Mouse (Mus musculus): ENCODE data around the gene Ddx55.
"Not testable (repeated sequence)": the region's sequence is repeated elsewhere in the genome, so short reads cannot be mapped to it uniquely, and the experiment has no call there.

The Ddx55 gene

DNA sequence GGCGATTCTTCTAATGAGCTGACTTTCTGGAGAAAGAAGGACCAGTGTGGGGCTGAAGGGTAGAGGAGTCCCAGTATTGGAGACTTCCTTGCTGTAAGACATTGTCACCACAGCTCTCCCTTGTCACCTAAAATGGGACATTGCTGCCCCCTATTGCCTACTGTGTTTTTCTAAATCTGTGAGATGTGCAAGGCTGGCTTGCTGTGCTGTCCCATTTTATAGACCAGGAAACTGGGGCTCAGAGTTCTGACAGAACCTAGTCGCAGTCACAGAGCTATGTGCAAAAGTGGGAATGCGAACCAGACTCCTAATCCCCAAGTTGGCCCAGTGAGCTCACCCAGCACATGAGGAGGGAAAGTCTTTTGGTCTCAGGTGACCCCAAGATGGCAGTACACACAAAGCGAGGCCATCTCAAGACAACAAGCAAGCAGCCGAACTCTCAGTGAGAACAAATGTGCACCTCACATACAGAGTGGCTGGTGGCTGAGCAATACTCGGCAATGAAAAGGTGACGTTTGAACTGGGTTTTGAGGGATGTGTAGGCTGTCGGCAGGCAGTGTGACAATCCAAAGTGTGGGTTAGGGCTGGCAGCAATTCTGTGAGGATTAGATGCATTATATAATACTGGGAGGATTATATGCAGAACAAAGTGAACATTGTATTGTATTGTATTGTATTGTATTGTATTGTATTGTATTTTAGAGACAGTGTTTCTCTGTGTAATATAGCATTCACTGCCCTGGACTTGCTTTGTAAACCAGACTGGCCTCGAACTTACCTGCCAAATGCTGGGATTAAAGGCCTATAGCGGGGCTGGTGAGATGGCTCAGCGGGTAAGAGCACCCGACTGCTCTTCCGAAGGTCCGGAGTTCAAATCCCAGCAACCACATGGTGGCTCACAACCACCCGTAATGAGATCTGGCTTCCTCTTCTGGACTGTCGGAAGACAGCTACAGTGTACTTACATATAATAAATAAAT is 13.6 kb upstream of the Ddx55 start:
- DNase-seq (ENCODE audit: inconsistent ontology term) = peak; percentile 65

DNA sequence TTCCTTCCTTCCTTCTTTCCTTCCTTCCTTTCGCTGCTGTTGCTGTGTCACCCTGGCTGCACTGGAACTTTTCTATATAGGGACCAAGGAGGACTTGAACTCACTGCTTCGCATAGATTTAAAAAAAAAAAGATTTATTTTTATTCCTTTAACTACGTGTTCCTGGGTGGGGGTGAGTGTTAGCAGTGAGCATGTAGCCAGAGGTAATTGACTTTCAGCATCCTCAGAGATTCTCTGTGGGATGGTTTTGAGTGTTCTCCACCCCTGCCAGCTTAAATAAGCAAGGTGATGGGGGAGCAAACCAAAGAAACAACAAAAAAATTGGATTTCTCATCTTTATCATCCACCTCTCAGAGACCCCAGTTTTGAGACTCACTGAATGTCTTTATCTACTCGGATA is 12.8 kb upstream of the Ddx55 start:
- no peak for DNase-seq (ENCODE audit: inconsistent ontology term)

DNA sequence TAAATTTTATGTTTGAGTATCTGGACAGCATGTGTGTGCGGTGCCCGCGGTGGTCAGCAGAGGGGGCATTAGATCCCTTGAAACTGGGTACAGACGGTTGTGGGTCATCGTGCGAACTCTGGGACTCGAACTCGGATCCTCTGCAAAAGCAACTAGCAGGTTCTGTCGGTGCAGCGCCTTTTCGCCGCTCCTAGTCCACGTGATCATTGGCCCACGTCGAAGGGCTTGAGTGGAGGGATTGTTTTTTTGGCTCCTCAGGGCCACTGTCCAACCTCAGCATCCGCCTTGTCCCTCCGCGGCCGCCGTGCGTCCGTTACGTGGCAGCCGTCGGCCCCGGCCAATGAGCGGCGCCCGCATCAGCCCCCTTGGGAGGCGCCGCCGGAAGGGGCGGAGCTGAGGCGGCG is 12.3 kb upstream of the Ddx55 start, which contains the start of gene Tmed2:
Tmed2 (plus strand) TSS at position 313 of the 404 bp plus-strand sequence.
- peak; percentile 98 for DNase-seq (ENCODE audit: inconsistent ontology term)

DNA sequence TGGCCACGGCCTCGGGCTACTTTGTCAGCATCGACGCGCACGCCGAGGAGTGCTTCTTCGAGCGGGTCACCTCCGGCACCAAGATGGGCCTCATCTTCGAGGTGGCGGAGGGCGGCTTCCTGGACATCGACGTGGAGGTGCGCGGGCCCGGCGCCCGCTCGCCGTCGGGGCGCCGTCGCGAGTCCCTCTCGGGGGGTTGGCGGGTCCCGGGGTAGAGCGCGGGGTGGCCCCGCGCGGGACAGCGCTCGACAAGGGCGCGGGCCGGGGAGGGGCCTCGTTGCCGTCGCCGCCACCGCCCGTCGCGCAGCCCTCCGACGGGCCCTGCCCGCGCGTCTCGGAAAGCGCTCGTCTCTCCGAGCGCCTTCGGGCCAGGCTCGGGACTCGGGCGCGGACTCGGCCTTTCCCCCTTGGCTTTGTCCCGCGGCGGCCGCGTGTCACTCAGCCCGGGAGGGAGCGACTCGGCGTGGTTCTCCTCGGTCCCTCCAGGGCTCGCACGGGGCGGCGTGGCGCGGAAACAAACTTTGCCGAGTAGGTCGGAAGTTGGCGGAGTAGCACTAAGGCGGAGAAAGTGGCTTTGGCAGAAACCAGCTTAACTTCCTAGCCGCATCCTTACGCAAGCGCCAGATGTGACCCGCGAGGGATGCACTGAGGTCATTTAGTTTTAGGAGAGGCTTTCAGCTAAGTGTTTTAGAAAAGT is 11.6 kb upstream of the Ddx55 start:
- peak; percentile 79 for DNase-seq (ENCODE audit: inconsistent ontology term)

DNA sequence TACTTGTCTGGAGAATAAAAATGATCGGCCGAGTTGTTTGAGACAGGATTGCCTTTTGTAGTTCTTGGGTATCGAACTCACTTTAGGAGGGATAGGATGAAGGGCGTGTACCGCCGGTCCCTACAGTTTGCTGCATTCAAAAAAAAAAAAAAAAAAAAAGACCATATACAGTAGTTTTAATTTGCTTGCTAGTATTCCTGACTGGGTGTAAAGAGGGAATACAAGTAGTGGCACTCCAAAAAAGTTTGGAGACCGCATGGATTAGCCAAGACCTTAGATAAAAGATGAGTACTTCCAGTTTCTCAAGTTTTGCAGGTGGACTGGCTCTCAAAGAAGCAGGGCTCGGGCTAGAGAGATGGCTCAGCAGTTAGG is 11.1 kb upstream of the Ddx55 start:
- DNase-seq (ENCODE audit: inconsistent ontology term) = no peak

DNA sequence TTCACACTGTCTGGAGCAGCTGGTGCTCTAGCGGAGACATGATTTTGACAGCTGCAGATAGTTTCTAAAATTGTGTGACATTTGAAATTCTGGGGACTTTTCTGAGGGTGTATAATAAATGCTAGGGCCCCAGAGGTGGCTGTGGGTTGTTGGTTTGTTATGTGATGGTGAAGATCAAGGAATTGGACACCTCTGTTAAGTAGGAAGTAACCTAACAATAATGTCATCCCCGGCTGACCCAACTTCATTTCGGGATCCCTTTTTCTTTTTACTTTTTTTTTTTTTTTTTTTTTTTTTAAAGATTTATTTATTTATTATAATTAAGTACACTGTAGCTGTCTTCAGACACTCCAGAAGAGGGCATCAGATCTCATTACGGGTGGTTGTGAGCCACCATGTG is 1.9 kb upstream of the Ddx55 start:
- DNase-seq (ENCODE audit: inconsistent ontology term) = not testable (repeated sequence)

DNA sequence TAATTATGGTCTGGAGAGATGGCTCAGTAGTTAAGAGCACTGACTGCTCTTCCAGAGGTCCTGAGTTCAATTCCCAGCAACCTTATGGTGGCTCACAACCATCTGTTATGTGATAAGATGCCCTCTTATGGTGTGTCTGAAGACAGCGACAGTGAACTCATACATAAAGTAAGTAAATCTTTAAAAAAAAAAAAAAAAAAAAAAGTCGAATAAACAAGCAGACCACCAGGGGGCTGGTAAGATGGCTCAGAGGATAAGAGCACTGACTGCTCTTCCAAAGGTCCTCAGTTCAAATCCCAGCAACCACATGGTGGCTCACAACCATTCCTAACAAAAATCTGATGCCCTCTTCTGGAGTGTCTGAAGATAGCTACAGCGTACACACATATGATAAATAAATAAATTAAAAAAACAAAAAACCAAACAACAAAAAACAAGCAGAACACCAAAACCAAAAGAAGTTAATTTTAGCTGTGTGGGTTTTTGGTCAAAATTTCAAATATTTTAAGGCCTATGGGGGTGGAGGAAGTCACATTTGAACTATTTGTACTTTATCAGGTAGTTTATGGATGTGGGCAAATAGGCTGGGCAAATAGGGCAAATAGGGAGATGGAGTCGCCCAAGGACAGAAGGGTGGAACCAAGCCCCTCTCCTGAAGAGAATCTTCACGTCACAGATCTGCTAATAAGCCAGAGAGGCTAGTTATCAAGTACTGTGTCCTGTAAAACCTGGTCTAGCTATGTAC is 1.1 kb upstream of the Ddx55 start:
- not testable (repeated sequence) for DNase-seq (ENCODE audit: inconsistent ontology term)

DNA sequence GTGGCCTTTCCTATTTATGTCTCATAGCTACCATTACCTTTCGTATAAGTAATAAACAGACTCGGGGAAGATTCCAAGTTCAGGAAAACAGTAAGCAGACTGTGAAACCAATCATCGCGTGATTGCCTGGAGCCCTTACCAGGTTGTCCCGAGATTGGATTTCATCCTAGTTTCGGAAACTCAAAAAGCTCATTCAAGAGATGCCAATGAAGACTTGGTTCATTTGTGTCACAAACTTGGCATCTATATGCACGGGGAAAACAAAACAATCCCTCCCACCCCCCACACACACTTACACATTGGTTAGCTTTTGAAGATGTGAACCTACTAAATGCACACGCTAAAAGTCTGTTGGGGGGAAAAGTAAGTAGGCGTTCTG is 581 bp upstream of the Ddx55 start:
- DNase-seq (ENCODE audit: inconsistent ontology term) = peak; percentile 42

DNA sequence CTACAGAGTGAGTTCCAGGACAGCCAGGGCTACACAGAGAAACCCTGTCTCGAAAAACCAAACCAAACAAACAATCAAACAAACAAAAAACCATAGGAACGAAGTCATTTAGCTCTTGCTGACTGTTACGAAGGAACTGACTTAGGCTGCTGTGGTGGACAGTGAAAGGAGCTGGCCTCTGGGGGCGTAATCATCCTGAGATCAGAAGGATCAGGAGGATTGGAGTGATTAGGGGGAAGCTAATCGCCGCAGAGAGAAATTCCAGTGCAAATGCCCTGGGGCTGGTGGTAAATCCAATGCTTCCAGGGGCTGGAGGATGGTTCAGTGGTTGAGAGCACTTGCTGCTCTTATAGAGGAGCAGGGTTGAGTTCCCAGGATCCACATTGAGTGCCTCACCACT is 943 bp downstream of the Ddx55 start:
- no peak for DNase-seq (ENCODE audit: inconsistent ontology term)

DNA sequence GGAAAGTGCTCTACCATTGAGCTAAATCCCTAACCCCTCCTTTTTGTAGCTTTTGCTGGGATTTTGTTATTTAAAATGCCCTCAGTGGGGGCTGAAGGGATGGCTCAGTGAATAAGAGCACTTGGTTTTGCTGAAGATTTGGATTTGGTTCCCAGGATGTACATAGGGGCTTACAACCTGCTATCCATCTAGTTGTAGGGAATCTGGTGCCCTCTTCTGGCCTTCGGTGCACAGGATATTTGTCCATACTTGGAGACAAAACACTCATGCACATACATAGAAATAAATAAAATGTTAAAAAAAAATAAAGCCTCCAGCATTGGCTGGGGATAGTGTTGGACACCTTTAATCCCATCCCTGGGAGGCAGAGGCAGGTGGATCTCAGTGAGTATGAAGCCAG is 2.5 kb downstream of the Ddx55 start:
- DNase-seq (ENCODE audit: inconsistent ontology term) = no peak

DNA sequence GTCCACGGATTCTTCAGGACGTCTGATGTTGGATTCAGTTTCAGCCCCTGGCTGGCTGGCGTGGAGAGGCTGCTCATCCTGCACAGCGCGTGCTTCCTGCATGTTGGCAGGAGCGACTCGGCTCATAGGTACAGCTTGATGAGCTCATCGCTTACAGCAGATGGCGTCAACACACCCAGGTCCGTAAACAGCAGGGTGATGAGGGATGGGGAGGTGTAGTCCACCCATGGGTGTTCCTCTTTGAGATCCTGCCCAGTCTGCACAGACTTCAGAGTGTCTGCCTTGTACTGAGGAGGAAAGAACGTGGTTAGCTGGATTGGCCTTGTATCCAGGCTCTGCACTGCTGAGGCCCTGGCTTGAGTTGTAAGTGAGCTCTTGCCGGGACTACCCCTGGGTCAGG is 18.4 kb downstream of the Ddx55 start:
- DNase-seq (ENCODE audit: inconsistent ontology term) = no peak

DNA sequence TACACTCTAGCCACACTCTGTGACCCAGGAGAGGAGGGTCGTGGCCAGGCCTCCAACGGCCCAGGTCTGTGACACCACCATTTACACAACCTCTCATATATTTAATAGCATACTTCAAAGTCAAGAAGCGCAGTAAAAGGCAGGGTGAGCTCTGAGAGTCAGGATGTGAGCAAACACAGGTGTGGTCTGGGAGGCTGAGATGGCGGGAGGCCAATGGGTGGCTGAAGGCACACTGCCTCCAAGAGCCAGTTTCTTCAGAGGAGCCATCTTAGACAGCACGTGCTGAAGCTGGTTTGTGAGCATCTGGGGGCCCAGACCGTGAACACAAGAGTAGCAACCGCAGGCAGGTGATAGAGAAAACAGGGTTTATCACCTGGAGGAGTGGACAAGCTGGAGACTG is 22.8 kb downstream of the Ddx55 start:
- no peak for DNase-seq (ENCODE audit: inconsistent ontology term)

DNA sequence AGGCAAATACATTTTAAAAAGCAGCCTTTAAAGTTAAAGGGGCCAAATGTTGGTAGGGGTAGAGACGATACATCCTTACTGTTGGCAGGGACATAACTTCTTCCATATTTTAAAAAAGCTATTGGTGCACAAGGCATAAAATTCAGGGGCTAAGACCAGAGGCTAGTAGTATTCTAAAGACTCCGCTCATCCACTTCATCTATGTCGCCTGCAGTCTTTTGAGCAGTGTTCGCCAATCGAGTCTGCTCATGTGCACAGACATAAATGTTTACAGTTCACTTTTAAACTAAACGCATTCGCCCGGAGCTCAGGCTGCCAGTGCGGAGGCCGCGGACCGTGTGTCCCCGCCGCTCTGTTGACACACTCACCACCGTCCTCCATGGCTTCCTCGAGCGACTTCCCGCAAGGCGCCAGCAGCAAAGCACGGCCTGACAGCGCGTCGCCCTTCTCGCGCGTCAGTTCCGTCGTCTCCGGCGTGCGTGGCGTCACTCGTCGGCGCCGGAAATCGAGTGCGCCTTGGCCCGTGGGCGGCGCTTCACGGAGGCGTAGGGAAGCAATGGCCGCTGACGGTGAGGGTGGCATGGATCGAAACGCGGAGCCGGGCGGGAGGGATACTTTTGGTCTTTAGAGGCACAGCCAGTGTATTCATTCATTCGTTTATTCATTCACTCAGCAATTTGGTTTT is 26.1 kb downstream of the Ddx55 start, which contains the start of the genes Eif2b1 and Gtf2h3:
Eif2b1 (minus strand) TSS at position 499 of the 685 bp plus-strand sequence.
Gtf2h3 (plus strand) TSS at position 508 of the 685 bp plus-strand sequence.
- DNase-seq (ENCODE audit: inconsistent ontology term) = peak; percentile 90

DNA sequence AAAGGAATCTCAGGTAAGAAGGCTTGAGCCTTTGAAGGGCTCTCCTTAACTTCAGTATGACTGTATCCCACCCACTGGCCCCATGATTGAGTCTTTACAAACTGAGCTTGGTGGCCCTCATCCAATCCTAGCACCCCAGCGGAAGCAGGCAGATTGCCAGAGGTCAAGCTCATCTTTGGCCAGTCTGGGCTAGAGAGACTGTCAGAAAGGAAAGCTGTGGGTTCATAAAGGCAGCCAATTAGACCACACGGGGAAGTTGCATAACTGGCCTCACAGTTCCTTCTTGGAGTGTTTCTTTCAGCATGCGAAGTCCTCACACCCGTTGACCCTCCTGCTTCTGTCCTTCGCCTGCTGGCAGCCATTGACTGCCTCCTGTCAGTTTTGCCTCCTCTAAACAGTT is 29.9 kb downstream of the Ddx55 start:
- no peak for DNase-seq (ENCODE audit: inconsistent ontology term)

DNA sequence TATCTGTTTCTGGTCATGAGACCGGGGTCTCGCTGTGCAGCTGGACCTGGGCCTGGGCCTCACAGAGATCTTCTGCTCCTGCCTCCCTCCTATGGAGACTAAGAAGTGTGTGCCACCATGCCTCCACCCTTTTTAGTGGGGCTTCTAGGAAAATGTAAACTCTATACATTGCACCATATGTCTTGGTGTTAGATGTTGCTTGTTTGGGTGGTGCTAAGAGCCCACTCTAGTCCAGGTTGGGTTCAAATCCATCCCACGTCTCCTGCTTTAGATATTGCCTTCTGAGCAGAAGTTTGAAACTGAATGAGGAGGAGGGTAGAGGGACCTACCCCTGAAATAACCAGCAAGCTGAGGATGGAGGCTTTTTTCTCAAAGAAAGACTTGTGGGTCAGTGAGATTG is 40.1 kb downstream of the Ddx55 start:
- no peak for DNase-seq (ENCODE audit: inconsistent ontology term)

DNA sequence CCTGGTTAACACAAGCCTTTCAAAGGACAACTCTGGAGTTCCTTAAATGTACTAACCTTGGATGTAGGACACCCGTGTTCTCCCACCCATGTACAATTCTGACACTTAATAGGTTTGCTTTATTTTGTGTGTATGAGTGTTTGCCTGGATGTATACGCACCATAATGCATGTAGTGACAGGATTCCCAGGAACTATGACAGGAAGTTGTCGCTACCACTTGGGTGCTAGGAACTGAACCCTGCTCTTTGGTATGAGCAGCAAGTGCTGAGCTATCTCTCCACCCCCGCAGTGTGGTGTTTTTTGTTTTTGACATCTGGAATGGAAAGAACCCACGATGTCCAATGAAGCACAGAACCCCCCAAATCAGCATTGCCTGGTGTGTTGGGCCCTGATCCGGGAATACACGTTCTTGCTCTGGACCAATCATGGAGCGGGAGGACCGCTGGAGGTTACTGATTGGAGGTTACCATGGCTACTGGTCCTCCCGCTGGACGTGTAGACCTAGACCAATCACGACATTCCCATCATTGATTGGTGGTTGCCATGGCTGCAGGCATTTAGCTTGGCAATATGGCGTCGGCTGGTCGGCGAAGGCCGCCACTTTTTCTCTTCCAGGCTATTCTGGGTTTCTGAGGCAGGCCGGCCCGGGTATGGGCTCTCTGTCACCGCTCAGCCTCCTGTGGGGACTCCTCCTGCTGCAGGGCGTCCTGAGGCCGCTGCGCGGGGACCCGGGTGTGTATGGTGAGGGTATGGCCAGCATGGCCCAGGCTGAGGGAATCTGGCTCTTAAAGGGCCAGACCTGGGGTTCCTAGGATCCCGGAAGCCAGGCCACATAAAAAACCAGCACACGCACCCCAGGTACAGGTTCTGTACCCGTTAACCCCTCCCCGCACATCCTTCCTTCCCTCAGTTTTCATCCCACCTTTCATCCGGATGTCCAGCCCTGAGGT is 45.8 kb downstream of the Ddx55 start:
- DNase-seq (ENCODE audit: inconsistent ontology term) = peak; percentile 90

DNA sequence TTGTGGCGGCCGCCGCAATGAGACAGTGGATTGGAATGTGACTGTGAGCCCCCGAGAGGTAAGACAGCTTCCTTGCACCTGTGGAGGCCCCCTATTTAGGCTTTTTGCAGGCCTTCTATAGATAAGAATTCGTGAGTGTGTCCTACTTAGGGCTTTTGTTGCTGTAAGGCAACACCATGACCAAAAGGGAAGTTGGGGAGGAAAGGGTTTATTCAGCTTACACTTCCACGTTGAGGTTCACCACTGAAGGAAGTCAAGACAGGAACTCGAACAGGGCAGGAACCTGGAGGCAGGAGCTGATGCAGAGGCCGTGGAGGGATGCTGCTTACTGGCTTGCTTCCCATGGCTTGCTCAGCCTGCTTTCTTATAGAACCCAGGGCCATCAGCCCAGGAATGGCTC is 47.1 kb downstream of the Ddx55 start:
- not testable (repeated sequence) for DNase-seq (ENCODE audit: inconsistent ontology term)

DNA sequence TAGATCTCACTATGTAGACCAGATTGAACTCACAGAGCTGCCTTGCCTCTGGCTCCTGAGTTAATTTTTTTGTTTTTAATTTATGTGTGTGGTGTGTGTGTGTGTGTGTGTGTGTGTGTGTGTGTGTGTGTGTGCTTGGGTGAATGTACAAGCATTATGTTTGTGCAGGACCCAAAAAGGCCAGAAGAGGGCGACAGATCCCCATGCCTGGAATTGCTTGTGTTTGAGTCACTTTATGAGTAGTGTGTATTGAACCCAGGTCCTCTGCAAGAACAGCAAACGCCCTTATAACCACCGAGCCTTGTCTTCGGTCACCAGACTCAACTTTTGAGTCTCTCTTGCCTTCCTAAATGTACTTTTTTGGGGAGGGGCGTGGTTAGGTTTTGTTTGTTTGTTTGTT is 49.7 kb downstream of the Ddx55 start:
- peak; percentile 79 for DNase-seq (ENCODE audit: inconsistent ontology term)

DNA sequence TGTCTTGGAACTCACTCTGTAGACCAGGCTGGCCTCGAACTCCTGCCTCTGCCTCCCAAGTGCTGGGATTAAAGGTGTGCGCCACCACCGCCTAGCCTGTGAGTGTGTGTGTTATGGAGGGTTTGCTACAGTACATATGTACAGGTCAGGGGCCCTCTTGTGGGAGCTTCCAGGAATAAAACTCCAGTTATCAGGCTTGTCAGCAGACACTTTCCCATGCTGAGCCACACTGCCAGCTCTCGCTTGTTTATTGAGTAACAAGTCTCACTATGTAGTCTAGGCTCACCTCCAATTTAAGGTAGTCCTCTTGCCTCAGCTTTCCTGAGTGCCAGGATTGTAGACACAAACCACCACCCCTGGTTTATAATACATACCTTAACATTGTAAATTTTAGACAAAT is 51.6 kb downstream of the Ddx55 start:
- DNase-seq (ENCODE audit: inconsistent ontology term) = no peak

DNA sequence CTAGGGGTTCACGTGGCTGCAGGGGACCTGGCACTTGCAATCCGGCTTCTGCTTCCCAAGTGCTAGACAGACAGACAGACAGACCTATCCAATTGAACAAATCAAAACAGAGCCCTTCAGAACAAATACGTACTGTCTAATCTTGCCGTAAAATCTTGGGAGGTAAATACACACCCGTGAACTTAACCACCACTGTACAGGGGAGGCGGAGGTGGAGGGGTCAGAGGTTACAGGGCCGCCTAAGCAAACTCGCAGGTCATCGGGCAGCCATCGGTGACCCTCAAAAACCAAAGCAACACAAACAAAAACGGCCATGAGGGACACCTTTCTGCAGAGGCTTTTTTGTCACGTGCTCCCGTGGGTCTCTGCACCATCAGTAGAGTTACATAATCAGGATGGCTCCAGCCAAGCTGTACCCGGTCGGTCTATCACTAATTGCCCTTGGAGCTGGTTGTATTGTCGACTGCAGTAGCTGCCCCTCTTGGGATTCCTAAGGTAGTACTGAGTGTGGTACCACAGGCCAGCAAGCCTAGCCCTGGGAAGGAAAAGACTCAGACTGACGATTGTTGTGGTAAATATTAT is 52.5 kb downstream of the Ddx55 start:
- DNase-seq (ENCODE audit: inconsistent ontology term) = no peak

Data from Muller cell, postnatal 12 days (primary cell).